Mouse (Mus musculus) brain, embryonic 14.5 days (tissue): ENCODE measurements at regions not wholly inside any gene's neighbourhood (a gene's known extent, or its start where the extent isn't known, plus 50 kb on each side); places are given as distances from the start of the nearest gene placed in this dataset.

Experiments
- CTCF ChIP-seq: fragments of 200-500 bp; IDR thresholded peaks from 2 replicates; pipeline ENCODE4 v1.5.1; 2012; ENCODE audit warnings: inconsistent platforms, mild to moderate bottlenecking, moderate library complexity, borderline replicate concordance; ENCODE audit not compliant: insufficient read depth, insufficient read length; ENCODE audit errors: extremely low read depth
- POLR2A ChIP-seq: fragments of 200-500 bp; IDR thresholded peaks from 2 replicates; pipeline ENCODE4 v1.6.1; 2012; ENCODE audit warnings: mild to moderate bottlenecking, inconsistent platforms, borderline replicate concordance; ENCODE audit not compliant: poor library complexity, insufficient read depth, insufficient read length, severe bottlenecking; ENCODE audit errors: extremely low read depth

- TF ChIP-seq CTCF: no peak
- TF ChIP-seq POLR2A: no peak
Observed at GRCm38 (mm10) chr17:7578003-7578402, 192.7 kb upstream of the Unc93a2 start.
